Mouse (Mus musculus) activated CD4-positive, CD25-positive, alpha-beta regulatory T cell, adult 9 weeks (primary cell): Measurements from ENCODE around the gene Snrnp35. TPM values are rescaled to one million over a fixed set of nuclear protein-coding genes. Genes with fewer than 3 reads are reported as not detected.

Experiments used
- polyA plus RNA-seq: library from polyadenylated mRNA; unstranded; fragments of 100-300 nt; shearing (Covaris generic); gene quantifications from one replicate; pipeline ENCODE4 v1.2.1, GENCODE M21; 2017

Snrnp35 gene
- polyA plus RNA-seq, result 7.0 TPM

GRCm38 (mm10) chr5:124482966-124483654 is at the start of gene Snrnp35:
Snrnp35 (plus strand) TSS chr5:124483134.

GRCm38 (mm10) chr5:124439447-124440093 is 43.4 kb upstream of the Snrnp35 start, which contains the start of gene Kmt5a:
Kmt5a (plus strand) TSS chr5:124439930.

GRCm38 (mm10) chr5:124530655-124531582 is 48.0 kb downstream of the Snrnp35 start, which contains the start of gene Rilpl1:
Rilpl1 (minus strand) TSS chr5:124531391.

GRCm38 (mm10) chr5:124540383-124540786 is 57.5 kb downstream of the Snrnp35 start, which contains the start of gene Tmed2:
Tmed2 (plus strand) TSS chr5:124540695.

Other genes starting within 250 kb of the Snrnp35 start
- gene Pitpnm2, start 233.4 kb upstream of the Snrnp35 start, polyA plus RNA-seq, result 9.1 TPM
- 20.7 TPM for gene Mphosph9, start 155.2 kb upstream of the Snrnp35 start, polyA plus RNA-seq
- 15.4 TPM for gene 2810006K23Rik, start 155.0 kb upstream of the Snrnp35 start, polyA plus RNA-seq
- 8.0 TPM for gene Cdk2ap1, start 120.1 kb upstream of the Snrnp35 start, polyA plus RNA-seq
- 132 TPM for gene Sbno1, start 57.1 kb upstream of the Snrnp35 start, polyA plus RNA-seq
- 11.6 TPM for gene Kmt5a, start 43.2 kb upstream of the Snrnp35 start, polyA plus RNA-seq
- 117 TPM for gene Rilpl2, start 4.8 kb upstream of the Snrnp35 start, polyA plus RNA-seq
- 1.6 TPM for gene Rilpl1, start 48.3 kb downstream of the Snrnp35 start, polyA plus RNA-seq
- 51.7 TPM for gene Tmed2, start 57.6 kb downstream of the Snrnp35 start, polyA plus RNA-seq
- gene Ddx55, start 69.7 kb downstream of the Snrnp35 start, polyA plus RNA-seq, result 25.2 TPM
- gene Eif2b1, start 96.0 kb downstream of the Snrnp35 start, polyA plus RNA-seq, result 43.4 TPM
- gene Gtf2h3, start 96.0 kb downstream of the Snrnp35 start, polyA plus RNA-seq, result 55.4 TPM
- gene Atp6v0a2, start 145.4 kb downstream of the Snrnp35 start, polyA plus RNA-seq, result 73.6 TPM
- 0.15 TPM for gene Dnah10, start 242.0 kb downstream of the Snrnp35 start, polyA plus RNA-seq